Mouse (Mus musculus): ENCODE data around the gene Trak2. TPM values are rescaled to one million over a fixed set of nuclear protein-coding genes. Genes with fewer than 3 reads are reported as not detected.

Gene Trak2
- polyA plus RNA-seq, 1 experiment from 2014 or later = 22.8 TPM

- TF ChIP-seq EP300 (IDR thresholded peaks at IDR 0.05; ENCODE audit: low read depth) (no peak), CTCF (IDR thresholded peaks at IDR 0.05; ENCODE audit: low read depth) (no peak)
- Histone ChIP-seq H3K9me3 (ENCODE audit: low read length) (no peaks in the 10 kb centered on the region), H3K4me1 (ENCODE audit: insufficient read depth) (peaks cover 5% of the 10 kb centered on the region; the same call in 1 of the 2 replicates), H3K27ac (ENCODE audit: low read depth) (no peak overlapping the region), H3K4me2 (ENCODE audit: low read depth, low read length) (no peak overlapping the region), H3K27me3 (ENCODE audit: insufficient read depth, low read length) (no peaks in the 10 kb centered on the region), H3K4me3 (ENCODE audit: low read depth, low read length) (no peak overlapping the region), H3K9ac (replicated peaks) (no peak overlapping the region), H3K36me3 (replicated peaks; ENCODE audit: insufficient read depth, low read length) (peaks cover 72% of the 10 kb centered on the region)
- no peak for DNase-seq
- ATAC-seq = no peak
- 90% methylated on average over 5 of the region's 5 CpGs for WGBS (ENCODE audit: insufficient replicate concordance)
Observed at GRCm38 (mm10) chr1:58984586-58984985, 11.4 kb upstream of the Trak2 start.

DNA sequence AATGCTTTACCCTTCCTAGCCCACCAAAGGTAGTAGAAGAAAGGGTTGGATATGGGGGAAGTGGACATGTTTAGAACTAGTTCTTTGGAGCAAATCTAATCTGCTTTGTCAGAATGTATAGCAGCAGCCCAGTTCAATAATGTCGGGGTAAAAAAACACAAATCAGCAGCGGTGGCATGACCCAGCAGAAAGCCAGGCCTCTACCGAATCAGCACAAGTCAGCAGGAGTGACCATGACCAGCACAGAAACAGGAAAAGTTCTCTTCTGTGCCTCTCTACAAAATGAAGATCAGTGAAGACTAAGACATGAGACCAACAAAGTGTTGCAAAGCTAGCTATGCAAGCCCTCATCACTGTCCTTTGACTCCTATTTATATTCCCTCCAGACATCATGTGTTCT lies 9.0 kb upstream of the Trak2 start:
- DNase-seq (no peak), ATAC-seq (no peak)
- Histone ChIP-seq H3K27ac (ENCODE audit: low read depth) (no peak overlapping the region), H3K4me1 (ENCODE audit: insufficient read depth) (no peaks in the 10 kb centered on the region), H3K27me3 (ENCODE audit: insufficient read depth, low read length) (no peaks in the 10 kb centered on the region), H3K4me3 (ENCODE audit: low read depth, low read length) (no peak overlapping the region), H3K9me3 (ENCODE audit: low read length) (no peaks in the 10 kb centered on the region), H3K4me2 (ENCODE audit: low read depth, low read length) (no peak overlapping the region), H3K9ac (replicated peaks) (no peak overlapping the region), H3K36me3 (replicated peaks; ENCODE audit: insufficient read depth, low read length) (peaks cover 69% of the 10 kb centered on the region)
- 89% methylated on average over 3 of the region's 3 CpGs for WGBS (ENCODE audit: insufficient replicate concordance)
- TF ChIP-seq CTCF (IDR thresholded peaks at IDR 0.05; ENCODE audit: low read depth) (no peak), EP300 (IDR thresholded peaks at IDR 0.05; ENCODE audit: low read depth) (no peak)

DNA sequence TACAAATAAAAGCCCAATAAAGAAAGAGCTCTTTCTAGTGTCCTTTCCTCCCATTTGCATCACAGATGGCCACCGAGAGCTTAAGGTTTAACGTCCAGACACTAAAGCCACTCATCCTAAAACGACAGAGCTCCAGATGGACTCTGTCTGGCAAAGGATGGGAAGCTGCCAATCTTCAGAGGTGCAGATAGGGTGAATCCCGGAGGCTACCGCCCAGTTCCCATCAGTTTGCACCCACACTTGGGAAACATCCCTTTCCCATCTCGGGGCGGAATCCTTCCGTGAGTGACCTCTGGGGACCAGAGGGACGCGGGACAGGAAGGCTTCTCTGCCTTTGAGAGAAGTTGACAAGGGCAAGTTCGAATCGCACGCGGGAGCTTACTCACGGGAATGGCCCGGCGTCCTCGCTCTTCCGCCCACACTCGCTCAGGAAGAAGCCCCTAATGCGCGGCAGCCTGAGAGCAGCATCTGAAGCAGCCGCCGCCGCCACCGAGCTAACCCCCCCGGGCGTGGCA lies 322 bp downstream of the Trak2 start:
- Histone ChIP-seq H3K9me3 (ENCODE audit: low read length) (no peaks in the 10 kb centered on the region), H3K36me3 (replicated peaks; ENCODE audit: insufficient read depth, low read length) (peaks cover 6% of the 10 kb centered on the region), H3K4me2 (ENCODE audit: low read depth, low read length) (peak overlapping the region; percentile 86), H3K4me3 (ENCODE audit: low read depth, low read length) (peak overlapping the region; percentile 89), H3K27me3 (ENCODE audit: insufficient read depth, low read length) (no peaks in the 10 kb centered on the region), H3K4me1 (ENCODE audit: insufficient read depth) (peaks cover 21% of the 10 kb centered on the region), H3K27ac (ENCODE audit: low read depth) (peak overlapping the region; percentile 98), H3K9ac (replicated peaks) (peak overlapping the region; percentile 98)
- WGBS (ENCODE audit: insufficient replicate concordance) = under 1% methylated on average over 28 of the region's 28 CpGs
- ATAC-seq = peak; percentile 43
- TF ChIP-seq CTCF (IDR thresholded peaks at IDR 0.05; ENCODE audit: low read depth) (no peak), EP300 (IDR thresholded peaks at IDR 0.05; ENCODE audit: low read depth) (no peak)
- no peak for DNase-seq

GRCm38 (mm10) chr1:58971097-58971496 lies 2.1 kb downstream of the Trak2 start:
- ATAC-seq (no peak), DNase-seq (no peak)
- Histone ChIP-seq H3K9me3 (ENCODE audit: low read length) (no peaks in the 10 kb centered on the region), H3K36me3 (replicated peaks; ENCODE audit: insufficient read depth, low read length) (no peaks in the 10 kb centered on the region), H3K4me1 (ENCODE audit: insufficient read depth) (peaks cover 31% of the 10 kb centered on the region), H3K4me3 (ENCODE audit: low read depth, low read length) (peak overlapping the region; percentile 89), H3K9ac (replicated peaks) (peak overlapping the region; percentile 98), H3K4me2 (ENCODE audit: low read depth, low read length) (peak overlapping the region; percentile 86), H3K27ac (ENCODE audit: low read depth) (peak overlapping the region; percentile 98), H3K27me3 (ENCODE audit: insufficient read depth, low read length) (no peaks in the 10 kb centered on the region)
- TF ChIP-seq CTCF (IDR thresholded peaks at IDR 0.05; ENCODE audit: low read depth) (no peak), EP300 (IDR thresholded peaks at IDR 0.05; ENCODE audit: low read depth) (no peak)
- 74% methylated on average over 6 of the region's 6 CpGs for WGBS (ENCODE audit: insufficient replicate concordance)

GRCm38 (mm10) chr1:58970054-58970453 lies 3.2 kb downstream of the Trak2 start:
- H3K4me1 ChIP-seq (ENCODE audit: insufficient read depth) = peaks cover 33% of the 10 kb centered on the region
- peak overlapping the region; percentile 98 for H3K9ac ChIP-seq (replicated peaks)
- DNase-seq (no peak), ATAC-seq (no peak)
- H3K4me2 ChIP-seq (ENCODE audit: low read depth, low read length) = peak overlapping the region; percentile 86
- H3K27ac ChIP-seq (ENCODE audit: low read depth) = peak overlapping the region; percentile 98
- H3K9me3 ChIP-seq (ENCODE audit: low read length) = no peaks in the 10 kb centered on the region
- peak overlapping the region; percentile 89 for H3K4me3 ChIP-seq (ENCODE audit: low read depth, low read length)
- H3K36me3 ChIP-seq (replicated peaks; ENCODE audit: insufficient read depth, low read length) = no peaks in the 10 kb centered on the region
- H3K27me3 ChIP-seq (ENCODE audit: insufficient read depth, low read length) = no peaks in the 10 kb centered on the region
- 38% methylated on average over 5 of the region's 5 CpGs for WGBS (ENCODE audit: insufficient replicate concordance)
- no peak for TF ChIP-seq CTCF (IDR thresholded peaks at IDR 0.05; ENCODE audit: low read depth)
- no peak for TF ChIP-seq EP300 (IDR thresholded peaks at IDR 0.05; ENCODE audit: low read depth)

DNA sequence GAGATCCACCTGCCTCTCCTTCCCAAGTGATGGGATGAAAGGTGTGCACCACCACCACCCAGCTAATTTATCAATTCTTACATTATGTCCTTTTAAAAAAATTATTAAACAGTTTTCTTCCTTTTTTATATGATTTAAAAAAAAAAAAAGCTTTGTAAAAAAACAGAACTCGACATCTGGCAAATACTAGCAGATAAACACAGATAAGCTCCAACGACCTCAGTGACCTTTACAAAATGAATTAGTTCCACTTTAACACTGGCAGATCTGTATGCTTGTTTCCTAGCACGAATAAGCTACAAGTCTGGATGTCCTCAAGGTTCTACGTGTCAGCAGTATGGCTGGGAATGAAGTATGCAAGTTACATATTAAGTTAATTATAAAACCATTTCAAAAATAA lies 5.7 kb downstream of the Trak2 start:
- DNase-seq (no peak), ATAC-seq (no peak)
- Histone ChIP-seq H3K4me3 (ENCODE audit: low read depth, low read length) (peak overlapping the region; percentile 11), H3K4me1 (ENCODE audit: insufficient read depth) (peaks cover 46% of the 10 kb centered on the region), H3K27me3 (ENCODE audit: insufficient read depth, low read length) (no peaks in the 10 kb centered on the region), H3K27ac (ENCODE audit: low read depth) (peak overlapping the region; percentile 52; the same call in 1 of the 2 replicates), H3K9me3 (ENCODE audit: low read length) (no peaks in the 10 kb centered on the region), H3K36me3 (replicated peaks; ENCODE audit: insufficient read depth, low read length) (no peaks in the 10 kb centered on the region; the same call in 1 of the 2 replicates), H3K4me2 (ENCODE audit: low read depth, low read length) (peak overlapping the region; percentile 86), H3K9ac (replicated peaks) (peak overlapping the region; percentile 26; the same call in 1 of the 2 replicates)
- WGBS (ENCODE audit: insufficient replicate concordance) = 25% methylated on average over 4 of the region's 4 CpGs
- TF ChIP-seq EP300 (IDR thresholded peaks at IDR 0.05; ENCODE audit: low read depth) (no peak), CTCF (IDR thresholded peaks at IDR 0.05; ENCODE audit: low read depth) (no peak)

Measured in liver, postnatal 0 days (tissue).